Mouse (Mus musculus): ENCODE data around the gene Pithd1.

The Pithd1 gene

GRCm38 (mm10) chr4:135926861-135927260, 60.2 kb downstream of the Pithd1 start:
- no peak for DNase-seq

GRCm38 (mm10) chr4:135926195-135926808, 60.8 kb downstream of the Pithd1 start:
- DNase-seq: no peak

Data from B cell, adult 2 months (primary cell).